Mouse (Mus musculus) C2C12 (cell line): ENCODE measurements around the gene Gpr182.

Source experiments
- CEBPB ChIP-seq: IDR thresholded peaks from one replicate; pipeline ENCODE4 v1.6.1; 2011; ENCODE audit warnings: low read depth, mild to moderate bottlenecking, control low read depth, moderate library complexity
- CTCF ChIP-seq: IDR thresholded peaks from one replicate; pipeline ENCODE4 v1.5.1; 2011; ENCODE audit not compliant: control insufficient read depth, insufficient read depth, insufficient read length
- MYOD1 ChIP-seq: IDR thresholded peaks from one replicate; pipeline ENCODE4 v1.6.1; 2011; ENCODE audit warnings: low read depth; ENCODE audit not compliant: control insufficient read depth, insufficient read length
- MYOG ChIP-seq: IDR thresholded peaks from one replicate; pipeline ENCODE4 v1.6.1; 2011; ENCODE audit not compliant: control insufficient read depth, insufficient read length; ENCODE audit errors: extremely low read depth

DNA sequence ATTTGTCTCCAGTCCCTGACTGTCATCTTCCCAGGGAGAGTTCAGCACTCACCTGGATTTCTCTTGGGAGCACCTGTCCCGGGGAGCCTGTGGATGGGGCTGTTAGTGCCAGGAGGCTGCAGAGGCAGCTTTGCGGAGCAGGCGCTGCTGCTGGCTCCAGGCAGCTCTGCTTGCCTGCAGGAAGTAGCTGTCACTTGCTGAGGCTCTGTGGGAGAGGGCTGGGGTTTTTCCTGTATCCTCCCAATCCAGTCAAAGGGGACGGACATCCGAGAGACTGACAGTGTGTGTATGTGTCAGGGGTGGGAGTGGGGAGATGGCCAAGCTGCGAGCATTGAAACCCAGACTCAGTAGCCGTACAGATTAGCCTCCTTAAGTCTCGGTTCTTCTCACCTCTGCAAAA lies at the start of gene Gpr182:
- no peak for TF ChIP-seq CTCF
- no peak for TF ChIP-seq MYOD1
- TF ChIP-seq CEBPB: no peak
- TF ChIP-seq MYOG: no peak
